Mouse (Mus musculus): ENCODE measurements at regions not wholly inside any gene's neighbourhood (a gene's known extent, or its start where the extent isn't known, plus 50 kb on each side); places are given as distances from the start of the nearest gene placed in this dataset.

DNA sequence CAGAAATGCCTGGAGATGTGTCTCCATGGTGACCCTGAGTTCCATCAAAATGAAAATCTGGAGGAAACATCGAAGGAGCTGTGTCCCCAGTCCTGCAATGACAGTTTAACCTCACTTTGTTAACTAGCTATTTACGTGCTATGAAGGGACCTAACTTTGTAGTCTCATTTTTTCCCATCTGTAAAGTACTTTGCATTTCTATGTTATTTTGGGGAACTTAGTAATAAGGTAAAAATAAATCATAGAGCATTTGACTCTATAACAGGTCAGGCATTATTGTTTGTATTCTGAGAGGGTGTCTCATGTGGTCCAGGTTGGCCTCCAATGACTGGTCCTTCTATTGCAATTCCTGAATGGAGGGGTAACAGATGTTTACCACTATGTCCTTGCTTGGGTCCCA, 513.6 kb upstream of the Adgrl2 start:
- DNase-seq (ENCODE audit: low read depth, low spot score) = no peak

- DNase-seq (ENCODE audit: low read depth, low spot score) = no peak
These were observed 509.8 kb upstream of the Adgrl2 start for GRCm38 (mm10) chr3:149500130-149500529.

GRCm38 (mm10) chr3:149498765-149499164, 508.4 kb upstream of the Adgrl2 start:
- DNase-seq (ENCODE audit: low read depth, low spot score) = no peak

DNA sequence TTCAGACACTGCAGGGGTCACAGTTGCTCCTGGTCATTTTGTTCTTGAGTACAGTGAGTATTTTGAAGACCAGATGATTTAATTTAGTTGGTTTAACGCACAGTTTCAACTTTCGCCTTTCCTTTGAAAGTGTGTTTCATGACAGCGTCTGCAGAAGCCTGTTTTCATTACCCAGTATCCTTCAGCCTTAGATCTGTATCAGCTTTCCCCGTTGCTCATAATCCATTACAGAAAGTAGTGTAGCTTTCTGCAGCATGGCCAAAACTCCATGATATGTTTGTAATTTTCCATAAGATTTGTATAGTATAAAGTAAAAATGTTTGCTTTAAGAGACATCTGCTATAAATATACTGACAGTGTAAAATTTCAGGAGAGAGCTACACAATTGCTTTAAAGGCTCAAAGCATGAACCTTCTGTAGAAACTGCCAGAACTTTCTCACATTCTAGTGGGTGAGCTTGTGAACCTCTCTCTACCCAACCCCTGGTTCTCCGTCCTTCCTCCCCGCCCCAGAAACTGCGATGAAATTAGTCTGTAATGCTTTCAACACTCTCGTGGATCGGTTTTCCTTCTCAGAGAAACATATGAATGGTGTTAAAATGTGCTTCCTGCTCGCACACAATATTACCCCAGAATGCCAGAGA, 506.6 kb upstream of the Adgrl2 start:
- DNase-seq (ENCODE audit: low read depth, low spot score) = no peak

GRCm38 (mm10) chr3:149496122-149496521, 505.8 kb upstream of the Adgrl2 start:
- DNase-seq (ENCODE audit: low read depth, low spot score) = no peak

DNA sequence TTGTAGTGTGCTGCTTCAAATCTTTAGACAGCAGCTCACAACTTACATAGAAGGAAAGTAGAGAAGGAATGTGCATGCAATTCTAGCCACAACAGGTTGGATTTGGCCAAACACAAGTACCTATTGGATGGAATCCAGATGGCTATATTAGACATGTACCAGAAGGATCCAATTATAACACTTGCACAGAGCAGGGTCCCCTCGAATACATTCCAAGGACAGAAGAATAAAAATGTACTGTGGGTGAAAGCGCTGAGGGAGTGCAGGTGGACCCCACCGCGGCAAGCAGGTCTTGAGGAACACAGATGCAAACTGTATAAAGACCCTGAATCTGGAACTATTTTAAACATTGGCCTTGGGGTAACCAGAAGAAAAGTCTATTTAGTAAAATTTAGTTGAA, 497.8 kb upstream of the Adgrl2 start:
- no peak for DNase-seq (ENCODE audit: low read depth, low spot score)

GRCm38 (mm10) chr3:149485406-149485805, 495.1 kb upstream of the Adgrl2 start:
- DNase-seq (ENCODE audit: low read depth, low spot score) = no peak

DNA sequence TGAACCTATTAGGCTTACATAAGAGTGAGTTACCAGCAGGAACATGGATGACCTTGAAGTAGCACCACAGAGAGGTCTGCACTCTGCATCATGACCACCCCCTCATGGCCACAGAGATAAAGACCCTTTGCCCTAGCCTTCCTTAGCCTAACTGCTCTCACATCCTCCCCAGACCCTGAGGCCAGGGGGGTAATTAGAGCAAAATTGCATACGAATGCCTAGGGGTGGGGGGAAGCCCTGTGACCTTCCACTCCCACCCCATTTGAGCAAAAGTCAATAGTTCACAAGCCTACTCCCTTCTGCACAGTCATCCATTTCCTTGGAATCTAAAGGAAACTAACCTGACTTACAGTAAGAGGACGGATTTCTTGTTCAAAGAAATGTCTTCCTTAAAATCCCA, 494.0 kb upstream of the Adgrl2 start:
- DNase-seq (ENCODE audit: low read depth, low spot score) = no peak

- no peak for DNase-seq (ENCODE audit: low read depth, low spot score)
These were observed 485.8 kb upstream of the Adgrl2 start for GRCm38 (mm10) chr3:149476151-149476550.

- DNase-seq (ENCODE audit: low read depth, low spot score) = no peak
These were observed 476.6 kb upstream of the Adgrl2 start for GRCm38 (mm10) chr3:149466973-149467372.

DNA sequence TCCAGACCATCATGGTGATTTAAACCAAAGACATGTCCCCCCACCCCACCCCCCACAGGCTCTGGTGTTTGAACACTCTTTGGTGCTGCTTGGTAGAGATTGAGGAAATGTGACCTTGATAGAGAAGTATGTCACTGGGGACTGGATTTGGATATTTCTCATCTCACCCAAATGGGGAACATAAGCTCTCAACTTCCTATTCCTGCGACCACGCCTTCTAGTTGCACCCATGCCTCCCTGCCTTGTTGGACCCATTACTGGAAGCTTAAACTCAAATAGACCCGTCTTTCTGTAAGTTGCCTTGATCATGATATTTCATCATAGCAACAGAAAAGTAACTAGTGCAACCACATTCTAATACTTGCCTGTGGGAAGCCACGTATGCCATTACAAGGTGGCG, 474.2 kb upstream of the Adgrl2 start:
- DNase-seq (ENCODE audit: low read depth, low spot score) = no peak

DNA sequence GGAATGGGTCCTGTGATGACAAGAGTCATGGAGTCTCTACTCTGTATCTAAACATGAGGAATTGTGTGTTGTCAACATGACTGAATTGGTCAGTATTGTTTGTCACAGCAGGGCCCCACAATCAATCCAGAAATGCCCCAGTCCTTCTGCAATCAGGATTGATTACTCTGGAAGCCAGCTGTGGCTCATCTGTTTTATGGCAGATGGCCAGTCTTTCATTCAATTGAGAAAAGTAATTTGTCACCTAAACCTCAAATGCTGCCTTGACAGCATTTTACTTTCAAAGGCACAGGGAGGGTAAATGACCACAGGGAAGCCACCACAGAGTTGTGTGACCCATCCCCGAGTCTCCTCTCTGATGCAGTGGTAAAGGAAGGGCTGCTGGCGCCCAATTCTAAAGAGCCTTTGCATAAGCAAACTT, 471.8 kb upstream of the Adgrl2 start:
- no peak for DNase-seq (ENCODE audit: low read depth, low spot score)

- no peak for DNase-seq (ENCODE audit: low read depth, low spot score)
These were observed 471.3 kb upstream of the Adgrl2 start for GRCm38 (mm10) chr3:149461613-149462012.

DNA sequence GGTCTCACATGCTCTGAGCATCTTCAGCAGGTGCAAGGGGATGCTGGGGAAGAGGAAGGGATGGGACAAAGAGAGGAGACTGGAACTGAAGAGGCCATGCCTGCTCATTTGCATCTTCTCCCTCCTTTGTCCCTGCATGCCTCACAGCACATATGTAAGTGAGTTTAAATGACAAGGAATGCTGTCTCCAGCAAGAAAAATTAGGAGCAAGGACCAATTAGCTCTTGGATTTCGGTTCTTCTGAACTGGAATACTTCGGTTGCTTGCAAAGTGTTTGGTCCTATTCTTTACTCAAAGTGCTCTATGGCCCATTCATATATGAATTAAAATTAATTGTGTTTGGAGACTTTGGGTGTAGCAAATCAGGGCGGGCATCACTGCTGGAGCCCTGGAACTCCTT, 459.0 kb upstream of the Adgrl2 start:
- DNase-seq (ENCODE audit: low read depth, low spot score) = no peak

DNA sequence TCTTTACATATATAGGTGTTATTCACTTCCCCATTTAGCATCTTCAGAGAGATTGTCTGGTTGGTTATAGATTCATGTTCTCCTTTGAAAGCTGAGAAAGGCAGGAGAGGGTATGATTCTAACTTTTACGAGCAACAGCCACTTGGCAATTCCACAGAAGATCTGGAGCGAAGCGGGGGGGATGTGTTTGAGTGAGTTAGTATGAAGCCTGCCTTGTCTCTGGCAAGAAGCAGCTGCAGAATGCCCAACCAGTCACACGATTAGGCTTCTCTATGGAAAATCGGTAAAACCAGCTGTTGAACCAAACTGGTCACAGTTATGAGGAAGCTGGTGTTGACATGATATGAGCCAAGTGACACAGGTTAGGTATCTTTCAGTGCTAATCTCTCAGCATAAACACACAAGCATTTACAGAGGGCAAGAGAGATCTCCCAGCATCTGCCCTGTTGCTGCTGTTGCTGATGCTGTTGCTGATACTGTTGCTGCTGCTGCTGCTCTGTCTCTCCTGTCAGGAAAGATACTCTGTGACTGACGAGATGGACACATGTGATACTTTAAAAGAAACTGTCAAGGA, 455.7 kb upstream of the Adgrl2 start:
- no peak for DNase-seq (ENCODE audit: low read depth, low spot score)

GRCm38 (mm10) chr3:149444854-149445577, 454.7 kb upstream of the Adgrl2 start:
- no peak for DNase-seq (ENCODE audit: low read depth, low spot score)

DNA sequence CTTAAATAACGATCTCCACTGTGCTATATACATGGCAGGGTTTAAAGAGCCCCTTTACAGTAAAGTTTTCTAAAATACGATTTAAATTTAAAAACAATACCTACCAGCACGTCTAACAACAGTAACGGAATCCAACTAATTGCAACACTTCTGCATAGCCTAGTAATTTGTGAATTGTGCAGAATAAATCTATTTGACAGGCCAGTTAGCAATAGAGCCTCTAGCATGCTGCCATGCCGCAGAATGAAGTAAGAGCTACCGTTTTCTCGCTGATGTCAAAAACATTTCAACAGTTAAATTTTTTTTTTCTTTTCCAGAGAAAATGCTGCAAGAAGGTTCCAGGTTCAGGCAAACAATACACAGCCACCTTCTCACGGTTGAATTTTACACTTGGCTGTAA, 454.0 kb upstream of the Adgrl2 start:
- DNase-seq (ENCODE audit: low read depth, low spot score) = no peak

GRCm38 (mm10) chr3:149441227-149441626, 450.9 kb upstream of the Adgrl2 start:
- DNase-seq (ENCODE audit: low read depth, low spot score) = no peak

- no peak for DNase-seq (ENCODE audit: low read depth, low spot score)
These were observed 447.4 kb upstream of the Adgrl2 start for GRCm38 (mm10) chr3:149437763-149438162.

DNA sequence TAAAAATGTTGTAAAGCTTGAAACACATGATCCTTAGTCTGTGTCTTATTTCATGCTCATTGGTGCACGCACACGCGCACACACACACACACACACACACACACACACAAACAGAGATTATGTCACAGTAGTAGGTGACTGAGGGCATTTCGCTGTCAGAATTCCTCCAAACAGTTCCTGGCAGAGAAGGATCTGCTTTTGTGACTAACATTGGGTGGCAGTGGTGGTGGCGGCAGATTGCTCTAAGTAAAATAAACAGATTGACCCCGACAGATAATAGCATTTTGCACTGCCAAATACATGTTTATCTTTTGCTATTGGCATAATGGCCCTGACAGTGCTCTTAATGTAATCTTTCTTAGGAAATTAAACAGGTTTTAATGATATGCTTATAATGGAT, 446.6 kb upstream of the Adgrl2 start:
- DNase-seq (ENCODE audit: low read depth, low spot score) = no peak

DNA sequence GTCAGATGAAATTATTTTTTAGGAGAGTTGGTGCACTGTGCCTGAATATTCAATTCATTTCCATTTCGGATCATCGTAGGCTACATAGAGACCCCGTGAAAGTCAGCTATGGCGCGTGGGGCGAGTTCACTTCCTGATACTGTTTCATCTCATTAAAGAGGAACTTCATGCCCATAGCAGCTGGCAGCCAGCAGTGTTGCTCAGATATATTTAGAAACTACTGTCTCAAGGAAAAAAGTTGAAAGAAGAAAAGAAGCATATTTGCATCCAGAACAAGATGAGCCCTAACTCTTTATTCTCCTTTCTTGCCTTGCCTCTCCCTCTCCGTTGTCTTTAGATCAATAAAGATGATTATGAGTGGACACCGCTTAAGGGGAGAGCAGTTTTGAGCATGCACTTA, 446.1 kb upstream of the Adgrl2 start:
- no peak for DNase-seq (ENCODE audit: low read depth, low spot score)

GRCm38 (mm10) chr3:149431795-149432194, 441.4 kb upstream of the Adgrl2 start:
- no peak for DNase-seq (ENCODE audit: low read depth, low spot score)
